Mouse (Mus musculus): ENCODE measurements around the gene Cyfip1.

DNA sequence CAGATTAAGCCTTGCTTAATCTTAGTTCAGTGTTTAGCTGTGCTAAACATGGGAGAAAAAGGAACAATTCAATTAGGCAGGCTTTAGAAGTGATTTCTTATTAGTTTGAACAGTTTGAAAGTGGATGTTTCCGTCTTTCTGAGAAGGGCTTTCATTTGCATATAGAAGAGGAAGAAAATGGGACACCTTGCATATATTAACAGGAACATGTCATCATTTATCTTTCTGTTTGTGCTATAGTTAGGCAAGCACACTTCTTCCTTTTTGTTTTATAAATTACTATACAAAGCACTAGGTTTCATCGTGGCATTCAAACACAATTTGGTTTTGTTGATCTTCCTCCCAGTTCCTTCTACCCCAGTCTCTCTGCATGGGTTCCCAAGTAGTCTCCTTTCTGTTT, 16.2 kb downstream of the Cyfip1 start:
- no peak for TF ChIP-seq CTCF (IDR thresholded peaks at IDR 0.05; ENCODE audit: low read depth)
- TF ChIP-seq EP300 (IDR thresholded peaks at IDR 0.05; ENCODE audit: low read depth), result no peak

Measured in heart, postnatal 0 days (tissue).